14 mouse cellular contexts compared by ENCODE assay signal in genomic region chr12:40797561-40798343, GRCm38 (mm10).
DNase-seq lines count a peak whose midpoint lies in the region; ATAC-seq and TF ChIP-seq lines count a peak whose summit lies in the region.
"Had no signal": no experiment of that assay in that cellular context is flagged by ENCODE, and none has a peak within 500 bp of the region (broad histone marks: within the 10 kb centered on the region; RNA-seq: fewer than 3 reads in every experiment).

No protein-coding gene starts in this region.

- H3K27ac ChIP-seq in heart, embryonic 13.5 days (replicated peaks): peak overlapping the region; percentile 44
- H3K27ac ChIP-seq in liver, postnatal 0 days (ENCODE audit: low read depth): no peak overlapping the region
- no peak overlapping the region for H3K27ac ChIP-seq in hindbrain, postnatal 0 days
- H3K27ac ChIP-seq: embryonic facial prominence, embryonic 10.5 days; kidney, embryonic 15.5 days; liver, embryonic 15.5 days had no signal

- no peak for DNase-seq in heart, adult 9 months (ENCODE audit: low spot score in 2 of 2)
- DNase-seq in liver, postnatal 0 days: no peak
- DNase-seq in liver: no peak
- peak; percentile 79 for DNase-seq in Muller cell, postnatal 12 days (ENCODE audit: inconsistent ontology term)
- no peak for DNase-seq in hindbrain, postnatal 0 days (ENCODE audit: low spot score)
- DNase-seq in adrenal gland, postnatal 4 days (ENCODE audit: low spot score in 2 of 2): no peak
- no peak for DNase-seq in ovary, postnatal 36 days (ENCODE audit: low spot score)
- DNase-seq: cerebellum, adult 2 months; gastrocnemius, postnatal 36 days had no signal

- ATAC-seq in heart, embryonic 13.5 days (ENCODE audit: extremely low read depth, insufficient number of reproducible peaks, low FRiP score, low TSS enrichment): no peak
- ATAC-seq in liver, postnatal 0 days: no peak
- 0 out of 2 replicates have a peak, but pooled peaks have one; percentile 27 for ATAC-seq in hindbrain, postnatal 0 days
- ATAC-seq: CD4-positive, CD25-positive, alpha-beta regulatory T cell, adult 4 months had no signal

- peaks cover 18% of the 10 kb centered on the region for H3K27me3 ChIP-seq in heart, embryonic 13.5 days (replicated peaks)
- H3K27me3 ChIP-seq in liver, postnatal 0 days (ENCODE audit: insufficient read depth, low read length): no peaks in the 10 kb centered on the region
- no peaks in the 10 kb centered on the region for H3K27me3 ChIP-seq in hindbrain, postnatal 0 days (ENCODE audit: insufficient read depth, low read length)
- H3K27me3 ChIP-seq: kidney, embryonic 15.5 days; liver, embryonic 15.5 days had no signal

- WGBS in heart, embryonic 13.5 days: 57% methylated on average over 9 of the region's 9 CpGs
- 70% methylated on average over 9 of the region's 9 CpGs for WGBS in liver, postnatal 0 days (ENCODE audit: insufficient replicate concordance)
- 36% methylated on average over 9 of the region's 9 CpGs for WGBS in hindbrain, postnatal 0 days

- H3K4me3 ChIP-seq in heart, embryonic 13.5 days: no peak overlapping the region
- H3K4me3 ChIP-seq in liver, postnatal 0 days (ENCODE audit: low read depth, low read length): no peak overlapping the region
- H3K4me3 ChIP-seq in hindbrain, postnatal 0 days (ENCODE audit: low read length): no peak overlapping the region
- H3K4me3 ChIP-seq: embryonic facial prominence, embryonic 10.5 days; kidney, embryonic 15.5 days; liver, embryonic 15.5 days had no signal

- H3K36me3 ChIP-seq in heart, embryonic 13.5 days: no peaks in the 10 kb centered on the region
- no peaks in the 10 kb centered on the region for H3K36me3 ChIP-seq in liver, postnatal 0 days (replicated peaks; ENCODE audit: insufficient read depth, low read length)
- no peaks in the 10 kb centered on the region; the same call in 1 of the 2 replicates for H3K36me3 ChIP-seq in hindbrain, postnatal 0 days (ENCODE audit: insufficient read depth, low read length)
- H3K36me3 ChIP-seq: embryonic facial prominence, embryonic 10.5 days; kidney, embryonic 15.5 days; liver, embryonic 15.5 days had no signal

- TF ChIP-seq EP300 in liver, postnatal 0 days (IDR thresholded peaks at IDR 0.05; ENCODE audit: low read depth): no peak

- no peak overlapping the region for H3K9ac ChIP-seq in heart, embryonic 13.5 days
- no peak overlapping the region for H3K9ac ChIP-seq in liver, postnatal 0 days (replicated peaks)
- H3K9ac ChIP-seq in hindbrain, postnatal 0 days (replicated peaks; ENCODE audit: low read length): no peak overlapping the region
- H3K9ac ChIP-seq: kidney, embryonic 15.5 days; liver, embryonic 15.5 days had no signal

- TF ChIP-seq CTCF in liver, postnatal 0 days (IDR thresholded peaks at IDR 0.05; ENCODE audit: low read depth): no peak
- TF ChIP-seq CTCF in hindbrain, postnatal 0 days (IDR thresholded peaks at IDR 0.05; ENCODE audit: low read depth): no peak

- peaks cover 24% of the 10 kb centered on the region for H3K4me1 ChIP-seq in heart, embryonic 13.5 days
- peaks cover 5% of the 10 kb centered on the region; the same call in 1 of the 2 replicates for H3K4me1 ChIP-seq in liver, postnatal 0 days (ENCODE audit: insufficient read depth)
- H3K4me1 ChIP-seq in hindbrain, postnatal 0 days (ENCODE audit: insufficient read depth, low read length): 0 out of 2 replicates have a peak, but pooled peaks cover 3% of the 10 kb centered on the region
- H3K4me1 ChIP-seq: liver, embryonic 15.5 days had no signal

- no peaks in the 10 kb centered on the region for H3K9me3 ChIP-seq in heart, embryonic 13.5 days
- no peaks in the 10 kb centered on the region for H3K9me3 ChIP-seq in liver, postnatal 0 days (ENCODE audit: low read length)
- H3K9me3 ChIP-seq in hindbrain, postnatal 0 days (ENCODE audit: low read length): no peaks in the 10 kb centered on the region
- H3K9me3 ChIP-seq: embryonic facial prominence, embryonic 10.5 days; kidney, embryonic 15.5 days; liver, embryonic 15.5 days had no signal

- H3K4me2 ChIP-seq in heart, embryonic 13.5 days: peak overlapping the region; percentile 23; the same call in 1 of the 2 replicates
- H3K4me2 ChIP-seq in liver, postnatal 0 days (ENCODE audit: low read depth, low read length): peak overlapping the region; percentile 33; the same call in 1 of the 2 replicates
- no peak overlapping the region for H3K4me2 ChIP-seq in hindbrain, postnatal 0 days (ENCODE audit: low read depth, low read length)
- H3K4me2 ChIP-seq: kidney, embryonic 15.5 days; liver, embryonic 15.5 days had no signal
